Mouse (Mus musculus) myocyte (in vitro differentiated cells): ENCODE results near the gene Tef. TPM values are rescaled to one million over a fixed set of nuclear protein-coding genes. Genes with fewer than 3 reads are reported as not detected.

Experiments used
- H3K27me3 ChIP-seq: one replicate; pipeline ENCODE4 v1.6.1; 2011; ENCODE audit not compliant: control insufficient read depth, insufficient read depth, insufficient read length
- H3K36me3 ChIP-seq: one replicate; pipeline ENCODE4 v1.6.1; 2011; ENCODE audit not compliant: control insufficient read depth, insufficient read depth
- H3K4me2 ChIP-seq: one replicate; pipeline ENCODE4 v1.6.1; 2011; ENCODE audit warnings: low read depth, control low read depth
- H3K4me3 ChIP-seq: one replicate; pipeline ENCODE4 v1.5.1; 2011; ENCODE audit warnings: mild to moderate bottlenecking, control low read depth, moderate library complexity
- H3K79me2 ChIP-seq: one replicate; pipeline ENCODE4 v1.6.1; 2011; ENCODE audit not compliant: control insufficient read depth, insufficient read depth
- H3ac ChIP-seq: one replicate; pipeline ENCODE4 v1.6.1; 2011; ENCODE audit not compliant: control insufficient read depth, insufficient read length
- CEBPB ChIP-seq: IDR thresholded peaks from 2 replicates; pipeline ENCODE4 v1.6.1; 2011; ENCODE audit warnings: mild to moderate bottlenecking, moderate library complexity; ENCODE audit not compliant: poor library complexity, insufficient read depth, severe bottlenecking
- E2F4 ChIP-seq: IDR thresholded peaks from one replicate; pipeline ENCODE4 v1.6.1; 2011; ENCODE audit warnings: mild to moderate bottlenecking, control low read depth, moderate library complexity; ENCODE audit not compliant: insufficient read depth
- MAX ChIP-seq: IDR thresholded peaks from one replicate; pipeline ENCODE4 v1.6.1; 2011; ENCODE audit warnings: low read depth, mild to moderate bottlenecking, control low read depth
- MYOD1 ChIP-seq, 3 experiments: IDR thresholded peaks; one replicate each; pipeline ENCODE4 v1.6.1; 2011; ENCODE audit warnings: control low read depth in 2 of 3, low read depth in 2 of 3, mild to moderate bottlenecking in 2 of 3, moderate library complexity in 1 of 3; ENCODE audit not compliant: insufficient read length in 2 of 3, control insufficient read depth in 1 of 3
- MYOG ChIP-seq, 3 experiments: IDR thresholded peaks; one replicate each; pipeline ENCODE4 v1.6.1; 2011; ENCODE audit warnings: control low read depth in 2 of 3, low read depth in 2 of 3, mild to moderate bottlenecking in 2 of 3; ENCODE audit not compliant: insufficient read length in 2 of 3, control insufficient read depth in 1 of 3, insufficient read depth in 1 of 3
- POLR2A ChIP-seq: IDR thresholded peaks from one replicate; pipeline ENCODE4 v1.6.1; 2011; ENCODE audit warnings: low read depth, mild to moderate bottlenecking, control low read depth, moderate library complexity; ENCODE audit not compliant: insufficient read length
- POLR2AphosphoS2 ChIP-seq: IDR thresholded peaks from one replicate; pipeline ENCODE4 v1.6.1; 2011; ENCODE audit warnings: low read depth, control low read depth; ENCODE audit not compliant: insufficient read length
- REST ChIP-seq: IDR thresholded peaks from one replicate; pipeline ENCODE4 v1.6.1; 2011; ENCODE audit warnings: mild to moderate bottlenecking, control low read depth, moderate library complexity; ENCODE audit not compliant: insufficient read depth, insufficient read length
- SRF ChIP-seq: IDR thresholded peaks from one replicate; pipeline ENCODE4 v1.6.1; 2011; ENCODE audit warnings: low read depth; ENCODE audit not compliant: control insufficient read depth, insufficient read length
- TCF12 ChIP-seq: IDR thresholded peaks from one replicate; pipeline ENCODE4 v1.6.1; 2011; ENCODE audit warnings: mild to moderate bottlenecking, control low read depth; ENCODE audit not compliant: poor library complexity, insufficient read depth, severe bottlenecking
- TCF3 ChIP-seq: IDR thresholded peaks from one replicate; pipeline ENCODE4 v1.6.1; 2011; ENCODE audit warnings: low read depth, control low read depth; ENCODE audit not compliant: insufficient read length
- USF1 ChIP-seq: IDR thresholded peaks from one replicate; pipeline ENCODE4 v1.6.1; 2011; ENCODE audit warnings: low read depth, mild to moderate bottlenecking, control low read depth, moderate library complexity
- polyA plus RNA-seq: library from polyadenylated mRNA; unstranded; fragments of >200 nt; fragmentation: generic; extraction: Trizol; gene quantifications from one replicate; pipeline ENCODE4 v1.2.1, GENCODE M21; 2012; ENCODE audit warnings: missing spikeins

The Tef gene
- polyA plus RNA-seq, 1 experiment: 58.4 TPM

DNA sequence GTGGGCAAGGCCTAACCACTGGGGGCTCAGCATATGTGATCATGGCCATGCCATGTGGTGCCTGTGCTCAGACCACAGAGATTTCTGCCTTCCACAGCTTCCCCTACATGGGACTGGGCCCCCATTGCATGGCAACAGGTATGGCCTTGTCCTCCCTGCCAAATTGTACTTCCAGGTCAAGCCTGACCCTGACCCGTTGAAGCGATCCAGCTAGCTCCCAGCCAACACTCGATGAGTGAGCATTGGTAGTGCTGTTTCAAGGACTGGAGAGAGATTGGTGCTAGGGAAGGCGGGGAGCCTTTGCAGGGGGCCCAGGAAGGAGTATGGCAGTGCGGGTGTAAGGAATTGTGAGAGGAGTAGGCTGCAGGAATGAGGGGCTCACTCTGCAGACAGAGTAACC lies 35.8 kb upstream of the Tef start:
- Histone ChIP-seq H3ac (no peak overlapping the region), H3K36me3 (peaks cover 11% of the 10 kb centered on the region), H3K79me2 (no peaks in the 10 kb centered on the region), H3K4me2 (no peak overlapping the region), H3K27me3 (no peaks in the 10 kb centered on the region), H3K4me3 (no peak overlapping the region)
- TF ChIP-seq REST: no peak
- no peak for TF ChIP-seq MYOD1 (IDR thresholded peaks at IDR 0.05; ENCODE audit: control insufficient read depth in 1 of 3, insufficient read length in 2 of 3, low read depth in 2 of 3)
- TF ChIP-seq E2F4: no peak
- TF ChIP-seq CEBPB: no peak
- no peak for TF ChIP-seq POLR2AphosphoS2
- no peak for TF ChIP-seq USF1
- TF ChIP-seq MAX: no peak
- TF ChIP-seq POLR2A: no peak
- no peak for TF ChIP-seq TCF3
- no peak for TF ChIP-seq MYOG (IDR thresholded peaks at IDR 0.05; ENCODE audit: control insufficient read depth in 1 of 3, insufficient read depth in 1 of 3, insufficient read length in 2 of 3, low read depth in 2 of 3)
- no peak for TF ChIP-seq TCF12
- no peak for TF ChIP-seq SRF

DNA sequence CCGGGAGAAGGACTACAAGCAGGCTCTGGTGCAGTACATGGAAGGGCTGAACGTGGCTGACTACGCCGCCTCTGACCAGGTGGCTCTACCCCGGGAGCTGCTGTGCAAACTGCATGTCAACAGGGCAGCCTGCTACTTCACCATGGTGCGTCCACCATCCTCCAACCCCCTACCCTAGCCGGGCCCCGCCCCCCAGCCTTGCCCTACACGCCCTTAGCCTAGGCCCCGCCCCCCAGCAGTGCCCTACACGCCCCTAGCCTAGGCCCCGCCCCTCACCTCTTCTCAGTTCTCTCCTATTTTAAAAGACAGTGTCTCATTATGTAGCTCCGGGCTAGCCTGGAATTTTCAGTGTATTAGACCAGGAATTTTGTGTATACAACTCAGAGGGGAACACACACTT lies 33.2 kb upstream of the Tef start:
- H3K27me3 ChIP-seq: no peaks in the 10 kb centered on the region
- H3K36me3 ChIP-seq: peaks cover 17% of the 10 kb centered on the region
- H3K79me2 ChIP-seq: no peaks in the 10 kb centered on the region
- H3ac ChIP-seq: no peak overlapping the region
- no peak overlapping the region for H3K4me3 ChIP-seq
- TF ChIP-seq POLR2AphosphoS2: no peak
- TF ChIP-seq CEBPB: no peak
- TF ChIP-seq USF1: no peak
- TF ChIP-seq E2F4: no peak
- no peak for TF ChIP-seq MYOD1 (IDR thresholded peaks at IDR 0.05; ENCODE audit: control insufficient read depth in 1 of 3, insufficient read length in 2 of 3, low read depth in 2 of 3)
- TF ChIP-seq MAX: no peak
- no peak for TF ChIP-seq POLR2A
- TF ChIP-seq TCF12: no peak
- TF ChIP-seq MYOG (IDR thresholded peaks at IDR 0.05; ENCODE audit: control insufficient read depth in 1 of 3, insufficient read depth in 1 of 3, insufficient read length in 2 of 3, low read depth in 2 of 3): no peak
- TF ChIP-seq TCF3: no peak
- no peak overlapping the region for H3K4me2 ChIP-seq

- TF ChIP-seq E2F4 (no peak), SRF (no peak), MYOD1 (IDR thresholded peaks at IDR 0.05; ENCODE audit: control insufficient read depth in 1 of 3, insufficient read length in 2 of 3, low read depth in 2 of 3) (no peak), USF1 (no peak), MAX (no peak), CEBPB (no peak), TCF3 (no peak), POLR2A (no peak), MYOG (IDR thresholded peaks at IDR 0.05; ENCODE audit: control insufficient read depth in 1 of 3, insufficient read depth in 1 of 3, insufficient read length in 2 of 3, low read depth in 2 of 3) (no peak), TCF12 (no peak), POLR2AphosphoS2 (no peak), REST (no peak)
- H3K4me2 ChIP-seq: no peak overlapping the region
- H3K36me3 ChIP-seq: peaks cover 22% of the 10 kb centered on the region
- no peaks in the 10 kb centered on the region for H3K27me3 ChIP-seq
- H3ac ChIP-seq: no peak overlapping the region
- H3K4me3 ChIP-seq: no peak overlapping the region
- no peaks in the 10 kb centered on the region for H3K79me2 ChIP-seq
Measured at GRCm38 (mm10) chr15:81772431-81773120, 29.6 kb upstream of the Tef start.

DNA sequence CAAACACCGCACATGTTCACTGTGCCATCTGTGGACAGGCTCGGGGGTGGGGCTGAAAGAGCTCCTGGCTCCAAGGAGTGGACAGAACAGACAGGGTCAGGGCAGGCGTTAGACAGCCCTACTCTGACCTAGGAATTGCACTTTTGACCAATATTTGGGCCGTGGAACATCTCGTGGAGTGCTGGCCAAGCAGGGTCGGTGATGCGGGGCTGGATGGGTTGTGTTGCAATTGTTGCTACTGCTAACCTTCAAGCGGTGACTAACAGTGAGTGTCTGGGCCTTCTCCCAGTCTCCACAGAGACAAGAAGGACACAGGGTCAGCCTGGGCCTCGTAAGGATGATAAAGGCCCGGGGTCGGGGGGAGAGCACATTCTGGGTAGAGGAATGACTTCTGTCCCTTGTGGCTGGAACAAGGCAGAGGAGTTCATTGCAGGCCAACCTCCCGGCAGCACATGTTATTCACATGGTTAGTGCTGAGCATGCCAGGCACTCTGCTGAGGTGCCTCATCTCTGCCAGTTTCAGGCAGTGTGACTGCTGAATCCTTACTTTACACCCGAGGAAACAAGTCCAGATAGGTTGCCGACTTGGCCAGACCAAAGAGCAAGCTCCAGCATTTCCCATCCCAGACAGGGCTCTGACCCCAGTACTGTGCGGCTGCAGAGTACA lies 27.6 kb upstream of the Tef start:
- H3K4me2 ChIP-seq: no peak overlapping the region
- no peaks in the 10 kb centered on the region for H3K79me2 ChIP-seq
- H3K27me3 ChIP-seq: no peaks in the 10 kb centered on the region
- H3ac ChIP-seq: no peak overlapping the region
- no peak for TF ChIP-seq REST
- H3K36me3 ChIP-seq: peaks cover 27% of the 10 kb centered on the region
- no peak overlapping the region for H3K4me3 ChIP-seq
